16 mouse cellular contexts compared by ENCODE assay signal in genomic region chrX:109354633-109355032, GRCm38 (mm10).
A peak's percentile ranks its signal among the peaks of the same experiment; 100 is the strongest.
DNase-seq lines count a peak whose midpoint lies in the region; ATAC-seq and TF ChIP-seq lines count a peak whose summit lies in the region.
"Had no signal": no experiment of that assay in that cellular context is flagged by ENCODE, and none has a peak within 500 bp of the region (broad histone marks: within the 10 kb centered on the region; RNA-seq: fewer than 3 reads in every experiment).

No protein-coding gene starts in this region.

- H3K4me1 ChIP-seq in heart, adult 2 months (ENCODE audit: control insufficient read depth, insufficient read depth, low read length), result no peaks in the 10 kb centered on the region
- H3K4me1 ChIP-seq in heart, embryonic 12.5 days (replicated peaks), result no peaks in the 10 kb centered on the region
- no peaks in the 10 kb centered on the region for H3K4me1 ChIP-seq in liver, postnatal 0 days (ENCODE audit: insufficient read depth)
- H3K4me1 ChIP-seq: heart, embryonic 10.5 days; lung, embryonic 15.5 days; midbrain, embryonic 12.5 days; neural tube, embryonic 13.5 days had no signal

- no peaks in the 10 kb centered on the region for H3K9me3 ChIP-seq in heart, embryonic 12.5 days (replicated peaks)
- H3K9me3 ChIP-seq in liver, postnatal 0 days (ENCODE audit: low read length), result no peaks in the 10 kb centered on the region
- H3K9me3 ChIP-seq: heart, embryonic 10.5 days; lung, embryonic 15.5 days; midbrain, embryonic 12.5 days; neural tube, embryonic 13.5 days had no signal

- no peaks in the 10 kb centered on the region for H3K36me3 ChIP-seq in heart, adult 2 months (ENCODE audit: control insufficient read depth, insufficient read depth, low read length)
- H3K36me3 ChIP-seq in heart, embryonic 12.5 days, result no peaks in the 10 kb centered on the region
- H3K36me3 ChIP-seq in liver, postnatal 0 days (replicated peaks; ENCODE audit: insufficient read depth, low read length), result no peaks in the 10 kb centered on the region
- H3K36me3 ChIP-seq: heart, embryonic 10.5 days; lung, embryonic 15.5 days; midbrain, embryonic 12.5 days; neural tube, embryonic 13.5 days had no signal

- WGBS in heart, adult 2 months, result 27% methylated on average over 3 of the region's 3 CpGs
- 33% methylated on average over 3 of the region's 3 CpGs for WGBS in heart, embryonic 12.5 days
- WGBS in liver, postnatal 0 days (ENCODE audit: insufficient replicate concordance), result 28% methylated on average over 3 of the region's 3 CpGs

- H3K4me2 ChIP-seq in heart, embryonic 12.5 days, result no peak overlapping the region
- no peak overlapping the region for H3K4me2 ChIP-seq in liver, postnatal 0 days (ENCODE audit: low read depth, low read length)
- H3K4me2 ChIP-seq: lung, embryonic 15.5 days; midbrain, embryonic 12.5 days; neural tube, embryonic 13.5 days had no signal

- intact Hi-C loops in heart, adult 2 months (cut with DNase I), result no loop called here

- TF ChIP-seq EP300 in heart, adult 2 months (IDR thresholded peaks at IDR 0.05; ENCODE audit: insufficient read depth, low read depth, low read length), result no peak
- no peak for TF ChIP-seq EP300 in liver, postnatal 0 days (IDR thresholded peaks at IDR 0.05; ENCODE audit: low read depth)

- H3K27me3 ChIP-seq in heart, adult 2 months (ENCODE audit: control insufficient read depth, insufficient read depth, low read length), result no peaks in the 10 kb centered on the region
- H3K27me3 ChIP-seq in heart, embryonic 12.5 days (replicated peaks), result no peaks in the 10 kb centered on the region
- no peaks in the 10 kb centered on the region for H3K27me3 ChIP-seq in liver, postnatal 0 days (ENCODE audit: insufficient read depth, low read length)
- H3K27me3 ChIP-seq: lung, embryonic 15.5 days; midbrain, embryonic 12.5 days; neural tube, embryonic 13.5 days had no signal

- no peak overlapping the region for H3K9ac ChIP-seq in heart, adult 2 months (ENCODE audit: low read depth, low read length)
- H3K9ac ChIP-seq in heart, embryonic 12.5 days, result no peak overlapping the region
- H3K9ac ChIP-seq in liver, postnatal 0 days (replicated peaks), result no peak overlapping the region
- H3K9ac ChIP-seq: lung, embryonic 15.5 days; midbrain, embryonic 12.5 days; neural tube, embryonic 13.5 days had no signal

- no peak for ATAC-seq in heart, embryonic 12.5 days (ENCODE audit: insufficient number of reproducible peaks, low FRiP score)
- no peak for ATAC-seq in liver, postnatal 0 days
- ATAC-seq: CD4-positive, CD25-positive, alpha-beta regulatory T cell, adult 4 months had no signal

- no peak overlapping the region for H3K27ac ChIP-seq in heart, adult 2 months
- no peak overlapping the region for H3K27ac ChIP-seq in heart, embryonic 12.5 days (ENCODE audit: poor library complexity, severe bottlenecking)
- H3K27ac ChIP-seq in liver, postnatal 0 days (ENCODE audit: low read depth), result no peak overlapping the region
- H3K27ac ChIP-seq: heart, embryonic 10.5 days; lung, embryonic 15.5 days; midbrain, embryonic 12.5 days; neural tube, embryonic 13.5 days had no signal

- no peak for TF ChIP-seq POLR2A in heart, adult 2 months (IDR thresholded peaks at IDR 0.05; ENCODE audit: insufficient read depth, low read depth, low read length)

- no peak overlapping the region for H3K4me3 ChIP-seq in heart, adult 2 months
- no peak overlapping the region for H3K4me3 ChIP-seq in heart, embryonic 12.5 days
- H3K4me3 ChIP-seq in liver, postnatal 0 days (ENCODE audit: low read depth, low read length), result no peak overlapping the region
- H3K4me3 ChIP-seq: heart, embryonic 10.5 days; lung, embryonic 15.5 days; midbrain, embryonic 12.5 days; neural tube, embryonic 13.5 days had no signal

- H3K79me2 ChIP-seq in heart, adult 2 months (replicated peaks; ENCODE audit: control insufficient read depth, insufficient read depth, low read length), result no peaks in the 10 kb centered on the region

- no peak for DNase-seq in heart, adult 2 months
- no peak for DNase-seq in liver, postnatal 0 days
- DNase-seq in liver, result no peak
- peak; percentile 4 for DNase-seq in NIH3T3 (ENCODE audit: low read depth)
- peak; percentile 1 for DNase-seq in retina, postnatal 1 day
- DNase-seq in c-Kit-positive CD71-positive TER-119-positive erythroid progenitor cells, embryonic 14.5 days (ENCODE audit: low spot score), result no peak
- no peak for DNase-seq in right cerebral cortex, postnatal 10 days (ENCODE audit: low spot score in 2 of 2)
- DNase-seq: adrenal gland, postnatal 14 days; kidney, adult 8-10 months; thymus, postnatal 36 days had no signal

- peak; percentile 49 for TF ChIP-seq CTCF in heart, adult 2 months (IDR thresholded peaks at IDR 0.05)
- 0 out of 2 replicates have a peak, but pooled peaks have one; percentile 20 for TF ChIP-seq CTCF in liver, postnatal 0 days (IDR thresholded peaks at IDR 0.05; ENCODE audit: low read depth)

Comparison
In these comparisons a context has a peak if more than half of its experiments do, and no peak if none do; other contexts are left out.
1. DNase-seq: peak in NIH3T3 (single experiment) and retina, postnatal 1 day (single experiment); none in heart, adult 2 months (0 of 2), liver, postnatal 0 days (single experiment), liver (single experiment), c-Kit-positive CD71-positive TER-119-positive erythroid progenitor cells, embryonic 14.5 days (single experiment) and right cerebral cortex, postnatal 10 days (0 of 2).